ENCODE assay signal across 8 mouse cellular contexts in genomic region chrX:135008720-135009470, GRCm38 (mm10). TPM values are rescaled to one million over a fixed set of nuclear protein-coding genes. Genes with fewer than 3 reads are reported as not detected.
DNase-seq lines count a peak whose midpoint lies in the region; ATAC-seq lines count a peak whose summit lies in the region.

Gene Zmat1, minus strand, starts transcription at chrX:135009209.

- DNase-seq in WW6 (ENCODE audit: low read depth, low spot score), result peak; percentile 60
- peak; percentile 51 to 75 for DNase-seq in cerebellum, postnatal 4 days (ENCODE audit: low spot score in 2 of 2)
- DNase-seq in gastrocnemius, adult 18-20 months (ENCODE audit: low spot score), result peak; percentile 90
- peak; percentile 74 to 84 for DNase-seq in left cerebral cortex, adult 18-20 months (ENCODE audit: low spot score in 2 of 2)
- DNase-seq in right cerebral cortex, adult 18-20 months, result peak; percentile 91
- peak; percentile 56 for DNase-seq in urinary bladder, postnatal 10 days (ENCODE audit: low spot score)

- peak within 1 kb of the TSS; percentile 83 for H3K9ac ChIP-seq in hindbrain, embryonic 16.5 days (ENCODE audit: low read depth, low read length)

- peak within 1 kb of the TSS; percentile 94 for H3K27ac ChIP-seq in hindbrain, embryonic 16.5 days (ENCODE audit: low read depth, low read length)
- peak within 1 kb of the TSS; percentile 43 for H3K27ac ChIP-seq in macrophage

- no peaks in the 10 kb centered on the region for H3K4me1 ChIP-seq in hindbrain, embryonic 16.5 days (ENCODE audit: control insufficient read depth, insufficient read depth, low read depth, low read length)

- no peaks in the 10 kb centered on the region; the same call in 1 of the 2 replicates for H3K27me3 ChIP-seq in hindbrain, embryonic 16.5 days (replicated peaks; ENCODE audit: control insufficient read depth, insufficient read depth, low read length)

- peak; percentile 100 for ATAC-seq in hindbrain, embryonic 16.5 days

- no peaks in the 10 kb centered on the region for H3K9me3 ChIP-seq in hindbrain, embryonic 16.5 days (ENCODE audit: control insufficient read depth, low read length)

- H3K4me2 ChIP-seq in hindbrain, embryonic 16.5 days (ENCODE audit: low read length), result peak within 1 kb of the TSS; percentile 57

- peak within 1 kb of the TSS; percentile 60 for H3K4me3 ChIP-seq in hindbrain, embryonic 16.5 days (ENCODE audit: low read length)
- H3K4me3 ChIP-seq in macrophage (ENCODE audit: inconsistent target), result peak within 1 kb of the TSS; percentile 26; the same call in 1 of the 2 replicates

- no peaks in the 10 kb centered on the region for H3K36me3 ChIP-seq in hindbrain, embryonic 16.5 days (ENCODE audit: control insufficient read depth, insufficient read depth, low read length)
- H3K36me3 ChIP-seq in macrophage (ENCODE audit: inconsistent target), result no peaks in the 10 kb centered on the region

- WGBS in hindbrain, embryonic 16.5 days, result 18% methylated on average over 62 of the region's 65 CpGs
- 22% methylated on average over 30 of the region's 65 CpGs for WGBS in macrophage (ENCODE audit: missing documents)

- no peaks in the 10 kb centered on the region for H3K79me2 ChIP-seq in macrophage (ENCODE audit: inconsistent target)

RNA-seq across cellular contexts. Expression of gene Zmat1, which starts in this region (rescaled TPM):
- 1 to 10 TPM in 1 of 2 experiments, under 1 TPM in 1; 0.95 to 1.2 TPM for total RNA-seq in gastrocnemius, adult 18-20 months (2021)
- polyA plus RNA-seq in hindbrain, embryonic 16.5 days (2015; fragmentation: Nextera tagmentation; extraction: Ambion mirVana), result 11.5 and 11.7 TPM in 2 replicates
- total RNA-seq in left cerebral cortex, adult 18-20 months (2021), result 10 to 100 TPM; 10.3 to 12.5 TPM
- total RNA-seq in macrophage (2018; cell fraction: chromatin; rRNA removed), result 10 to 100 TPM in 24 of 26 experiments, 1 to 10 TPM in 2; 6.8 to 38.7 (median 30.6) TPM
- 1 to 10 TPM; 2.3 to 5.0 (median 3.7) TPM for total RNA-seq in macrophage (2018; cell fraction: cytosol; rRNA removed)
- 10 to 100 TPM in 22 of 26 experiments, 1 to 10 TPM in 4; 3.8 to 28.3 (median 14.6) TPM for total RNA-seq in macrophage (2018; cell fraction: nucleus; rRNA removed)
- 3.5 to 8.8 TPM (median 4.4 TPM) in 3 replicates for polyA plus RNA-seq in macrophage (2018)

Comparison
In these comparisons a context has a peak if more than half of its experiments do, and no peak if none do; other contexts are left out.
1. Peak in every context shown above with its lines: DNase-seq, ATAC-seq, H3K4me3 ChIP-seq and H3K27ac ChIP-seq.
2. RNA of gene Zmat1 (total RNA-seq): 10.3 to 12.5 TPM in left cerebral cortex, adult 18-20 months; 0.95 to 1.2 TPM in gastrocnemius, adult 18-20 months; every median in the first group is over 4 times any median in the second.